Mouse (Mus musculus): Measurements from ENCODE around the gene Tpx2.

- TF ChIP-seq CTCF (IDR thresholded peaks at IDR 0.05; ENCODE audit: low read depth, low read length), result no peak
- TF ChIP-seq EP300 (IDR thresholded peaks at IDR 0.05; ENCODE audit: insufficient read depth, low read depth, low read length), result no peak
These were observed 54.9 kb downstream of the Tpx2 start for GRCm38 (mm10) chr2:152902658-152903057.
